18 mouse cellular contexts compared by ENCODE assay signal in genomic region chr2:118461480-118462165, GRCm38 (mm10). TPM values are rescaled to one million over a fixed set of nuclear protein-coding genes. Genes with fewer than 3 reads are reported as not detected.
DNase-seq lines count a peak whose midpoint lies in the region; ATAC-seq and TF ChIP-seq lines count a peak whose summit lies in the region.
"Had no signal": no experiment of that assay in that cellular context is flagged by ENCODE, and none has a peak within 500 bp of the region (broad histone marks: within the 10 kb centered on the region; RNA-seq: fewer than 3 reads in every experiment).

No protein-coding gene starts in this region.

- TF ChIP-seq POLR2A in heart, adult 2 months (IDR thresholded peaks at IDR 0.05; ENCODE audit: insufficient read depth, low read depth, low read length), result no peak
- TF ChIP-seq POLR2A in lung, adult 2 months (IDR thresholded peaks at IDR 0.05; ENCODE audit: borderline replicate concordance, extremely low read depth, low read depth, low read length), result no peak

- H3K4me2 ChIP-seq in lung, postnatal 0 days (replicated peaks; ENCODE audit: low read depth, low read length), result no peak overlapping the region
- no peak overlapping the region for H3K4me2 ChIP-seq in embryonic facial prominence, embryonic 12.5 days (replicated peaks)
- H3K4me2 ChIP-seq: hindbrain, embryonic 15.5 days had no signal

- H3K9ac ChIP-seq in heart, adult 2 months (ENCODE audit: low read depth, low read length), result no peak overlapping the region
- no peak overlapping the region for H3K9ac ChIP-seq in lung, postnatal 0 days (replicated peaks; ENCODE audit: low read depth)
- no peak overlapping the region for H3K9ac ChIP-seq in embryonic facial prominence, embryonic 12.5 days
- H3K9ac ChIP-seq: hindbrain, embryonic 15.5 days; liver, postnatal 0 days had no signal

- H3K4me1 ChIP-seq in heart, adult 2 months (ENCODE audit: control insufficient read depth, insufficient read depth, low read length), result no peaks in the 10 kb centered on the region
- no peaks in the 10 kb centered on the region; the same call in 1 of the 2 replicates for H3K4me1 ChIP-seq in lung, postnatal 0 days (ENCODE audit: insufficient read depth, low read depth, low read length)
- H3K4me1 ChIP-seq in lung, adult 2 months (ENCODE audit: control insufficient read depth, insufficient read depth, low read length), result no peaks in the 10 kb centered on the region
- peaks cover 26% of the 10 kb centered on the region for H3K4me1 ChIP-seq in embryonic facial prominence, embryonic 12.5 days

- DNase-seq in heart, postnatal 10 days, result peak; percentile 22 to 28
- DNase-seq in heart, adult 2 months, result no peak
- peak; percentile 87 for DNase-seq in lung, postnatal 0 days (ENCODE audit: low spot score)
- DNase-seq in lung, adult 2 months, result no peak
- peak; percentile 38 to 77 for DNase-seq in lung, postnatal 4 days
- DNase-seq: adrenal gland, adult 8-10 months; cerebellum, adult 9-11 months; gastrocnemius, postnatal 10 days; heart, adult 18-20 months; heart, postnatal 36 days; layer of hippocampus, postnatal 36 days; liver, postnatal 0 days; retina, postnatal 1 day; thymus, postnatal 36 days had no signal

- intact Hi-C loops in heart, postnatal 10 days (cut with DNase I), result no loop called here
- intact Hi-C loops in heart, adult 2 months (cut with DNase I), result no loop called here

- H3K79me2 ChIP-seq in heart, adult 2 months (replicated peaks; ENCODE audit: control insufficient read depth, insufficient read depth, low read length), result no peaks in the 10 kb centered on the region

- no peak for TF ChIP-seq CTCF in heart, adult 2 months (IDR thresholded peaks at IDR 0.05)
- TF ChIP-seq CTCF in lung, postnatal 0 days (IDR thresholded peaks at IDR 0.05), result no peak
- no peak for TF ChIP-seq CTCF in lung, adult 2 months (IDR thresholded peaks at IDR 0.05; ENCODE audit: insufficient read depth, low read length)

- H3K27me3 ChIP-seq in heart, adult 2 months (ENCODE audit: control insufficient read depth, insufficient read depth, low read length), result no peaks in the 10 kb centered on the region
- no peaks in the 10 kb centered on the region for H3K27me3 ChIP-seq in lung, postnatal 0 days (replicated peaks; ENCODE audit: insufficient read depth, low read length)
- H3K27me3 ChIP-seq in embryonic facial prominence, embryonic 12.5 days, result no peaks in the 10 kb centered on the region
- H3K27me3 ChIP-seq: hindbrain, embryonic 15.5 days had no signal

- ATAC-seq in lung, postnatal 0 days, result peak; percentile 80
- ATAC-seq in embryonic facial prominence, embryonic 12.5 days (ENCODE audit: insufficient number of reproducible peaks, insufficient read depth, low FRiP score, low TSS enrichment), result no peak
- ATAC-seq in activated CD4-positive, CD25-positive, alpha-beta regulatory T cell, adult 4 months, result no peak
- ATAC-seq: intestine, embryonic 16.5 days; liver, postnatal 0 days had no signal

- TF ChIP-seq EP300 in heart, adult 2 months (IDR thresholded peaks at IDR 0.05; ENCODE audit: insufficient read depth, low read depth, low read length), result no peak
- no peak for TF ChIP-seq EP300 in lung, postnatal 0 days (IDR thresholded peaks at IDR 0.05)

- H3K9me3 ChIP-seq in lung, postnatal 0 days (ENCODE audit: low read length), result no peaks in the 10 kb centered on the region
- H3K9me3 ChIP-seq in embryonic facial prominence, embryonic 12.5 days, result no peaks in the 10 kb centered on the region
- H3K9me3 ChIP-seq: hindbrain, embryonic 15.5 days had no signal

- no peaks in the 10 kb centered on the region for H3K36me3 ChIP-seq in heart, adult 2 months (ENCODE audit: control insufficient read depth, insufficient read depth, low read length)
- H3K36me3 ChIP-seq in lung, postnatal 0 days (ENCODE audit: insufficient read depth, low read length), result 0 out of 2 replicates have a peak, but pooled peaks cover 5% of the 10 kb centered on the region
- H3K36me3 ChIP-seq in embryonic facial prominence, embryonic 12.5 days, result peaks cover 52% of the 10 kb centered on the region

- H3K27ac ChIP-seq in heart, adult 2 months, result no peak overlapping the region
- no peak overlapping the region for H3K27ac ChIP-seq in lung, postnatal 0 days (ENCODE audit: low read length)
- H3K27ac ChIP-seq in embryonic facial prominence, embryonic 12.5 days, result peak overlapping the region; percentile 36; the same call in 1 of the 2 replicates
- H3K27ac ChIP-seq: hindbrain, embryonic 15.5 days had no signal

- 71% methylated on average over 16 of the region's 16 CpGs for WGBS in heart, adult 2 months
- 49% methylated on average over 16 of the region's 16 CpGs for WGBS in lung, postnatal 0 days
- WGBS in lung, adult 2 months, result 51% methylated on average over 16 of the region's 16 CpGs
- 63% methylated on average over 16 of the region's 16 CpGs for WGBS in embryonic facial prominence, embryonic 12.5 days

- H3K4me3 ChIP-seq in heart, adult 2 months, result no peak overlapping the region
- no peak overlapping the region for H3K4me3 ChIP-seq in lung, postnatal 0 days (ENCODE audit: low read depth, low read length)
- H3K4me3 ChIP-seq in lung, adult 2 months (replicated peaks; ENCODE audit: extremely low read depth, low read depth, low read length), result no peak overlapping the region
- no peak overlapping the region for H3K4me3 ChIP-seq in embryonic facial prominence, embryonic 12.5 days
- H3K4me3 ChIP-seq: hindbrain, embryonic 15.5 days had no signal

RNA-seq across cellular contexts. Expression of gene Srp14, which starts 17.9 kb away (rescaled TPM):
- 100 to 1,000 TPM; 121 to 126 TPM for total RNA-seq in heart, postnatal 10 days (2021)
- total RNA-seq in heart, adult 2 months (2021), result 100 to 1,000 TPM; 116 to 129 TPM
- polyA plus RNA-seq in heart, adult 2 months (2012; rRNA removed), result 64.9 and 112 TPM in 2 replicates
- 275 and 277 TPM in 2 replicates for polyA plus RNA-seq in lung, postnatal 0 days (2015; fragmentation: Nextera tagmentation; extraction: Ambion mirVana)
- 53.4 and 70.5 TPM in 2 replicates for polyA plus RNA-seq in lung, adult 2 months (2012; rRNA removed)
- polyA plus RNA-seq in embryonic facial prominence, embryonic 12.5 days (2016; fragmentation: Nextera tagmentation; extraction: Ambion mirVana), result 239 and 256 TPM in 2 replicates
- polyA plus RNA-seq in activated CD4-positive, CD25-positive, alpha-beta regulatory T cell, adult 4 months (2017; shearing (Covaris generic)), result 100 to 1,000 TPM; 294 to 327 TPM

Comparison
In these comparisons a context has a peak if more than half of its experiments do, and no peak if none do; other contexts are left out.
1. DNase-seq: peak in heart, postnatal 10 days (2 of 2), lung, postnatal 0 days (single experiment) and lung, postnatal 4 days (2 of 2); none in heart, adult 2 months (0 of 2) and lung, adult 2 months (single experiment).